Mouse (Mus musculus): Measurements from ENCODE around the gene Clybl.

- TF ChIP-seq CTCF (IDR thresholded peaks at IDR 0.05; ENCODE audit: borderline replicate concordance, insufficient read depth, low read depth, low read length) (no peak), POLR2A (IDR thresholded peaks at IDR 0.05; ENCODE audit: borderline replicate concordance, insufficient read depth, low read length) (no peak)
Measured at GRCm38 (mm10) chr14:122338784-122339183, 157.3 kb downstream of the Clybl start.

Data from cerebellum, adult 2 months (tissue).